Mouse (Mus musculus) brain, embryonic 14.5 days (tissue): Measurements from ENCODE around the gene Mgat4d. TPM values are rescaled to one million over a fixed set of nuclear protein-coding genes. Genes with fewer than 3 reads are reported as not detected.

ENCODE experiments used
- DNase-seq: peaks from one replicate; pipeline ENCODE4 v3.0.0-alpha.2; 2011; ENCODE audit warnings: low read depth
- CTCF ChIP-seq: fragments of 200-500 bp; IDR thresholded peaks from 2 replicates; pipeline ENCODE4 v1.5.1; 2012; ENCODE audit warnings: inconsistent platforms, mild to moderate bottlenecking, moderate library complexity, borderline replicate concordance; ENCODE audit not compliant: insufficient read depth, insufficient read length; ENCODE audit errors: extremely low read depth
- POLR2A ChIP-seq: fragments of 200-500 bp; IDR thresholded peaks from 2 replicates; pipeline ENCODE4 v1.6.1; 2012; ENCODE audit warnings: mild to moderate bottlenecking, inconsistent platforms, borderline replicate concordance; ENCODE audit not compliant: poor library complexity, insufficient read depth, insufficient read length, severe bottlenecking; ENCODE audit errors: extremely low read depth
- polyA plus RNA-seq: library from polyadenylated mRNA; depleted of rRNA; stranded (reverse); fragments of >200 nt; gene quantifications from 2 replicates; pipeline ENCODE4 v1.2.3, GENCODE M21; 2012

Gene Mgat4d
- polyA plus RNA-seq, 1 experiment = not detected

GRCm38 (mm10) chr8:83332864-83333263 is 15.4 kb upstream of the Mgat4d start:
- TF ChIP-seq POLR2A = no peak
- TF ChIP-seq CTCF = no peak
- DNase-seq = peak; percentile 17

GRCm38 (mm10) chr8:83342076-83342475 is 6.2 kb upstream of the Mgat4d start:
- no peak for DNase-seq
- TF ChIP-seq CTCF (no peak), POLR2A (no peak)

- DNase-seq = peak; percentile 59
- TF ChIP-seq POLR2A (no peak), CTCF (peak; percentile 33; the same call in 1 of the 2 replicates)
Measured at GRCm38 (mm10) chr8:83342693-83343092, 5.6 kb upstream of the Mgat4d start.

GRCm38 (mm10) chr8:83351315-83351714 is 3.0 kb downstream of the Mgat4d start:
- DNase-seq = no peak
- TF ChIP-seq POLR2A (no peak), CTCF (no peak)

GRCm38 (mm10) chr8:83363156-83363769 is 15.0 kb downstream of the Mgat4d start:
- TF ChIP-seq POLR2A = no peak
- TF ChIP-seq CTCF = no peak
- no peak for DNase-seq

- TF ChIP-seq POLR2A = no peak
- no peak for TF ChIP-seq CTCF
- no peak for DNase-seq
Measured at GRCm38 (mm10) chr8:83377231-83377630, 29.0 kb downstream of the Mgat4d start.

- DNase-seq = no peak
Measured at GRCm38 (mm10) chr8:83380141-83380540, 31.9 kb downstream of the Mgat4d start.

GRCm38 (mm10) chr8:83381016-83381415 is 32.7 kb downstream of the Mgat4d start:
- no peak for DNase-seq
- no peak for TF ChIP-seq CTCF
- no peak for TF ChIP-seq POLR2A

More at GRCm38 (mm10) chr8:83380141-83380540, 31.9 kb downstream of the Mgat4d start:
- TF ChIP-seq POLR2A (no peak), CTCF (no peak)

GRCm38 (mm10) chr8:83382850-83383249 is 34.6 kb downstream of the Mgat4d start:
- TF ChIP-seq CTCF (no peak), POLR2A (no peak)
- no peak for DNase-seq

GRCm38 (mm10) chr8:83389316-83390005 is 41.2 kb downstream of the Mgat4d start, which contains the start of gene Clgn:
Gene Clgn (plus strand): TSS chr8:83389867.
- peak; percentile 90 for DNase-seq
- peak; percentile 54; the same call in 1 of the 2 replicates for TF ChIP-seq POLR2A
- no peak for TF ChIP-seq CTCF

GRCm38 (mm10) chr8:83390006-83390701 is 41.9 kb downstream of the Mgat4d start:
- no peak for DNase-seq

GRCm38 (mm10) chr8:83392521-83392920 is 44.2 kb downstream of the Mgat4d start:
- TF ChIP-seq POLR2A (no peak), CTCF (no peak)
- no peak for DNase-seq

More at GRCm38 (mm10) chr8:83390006-83390701, 41.9 kb downstream of the Mgat4d start:
- no peak for TF ChIP-seq CTCF
- TF ChIP-seq POLR2A = no peak

- no peak for DNase-seq
- TF ChIP-seq CTCF = no peak
- no peak for TF ChIP-seq POLR2A
Measured at GRCm38 (mm10) chr8:83394325-83394724, 46.1 kb downstream of the Mgat4d start.

- no peak for DNase-seq
- TF ChIP-seq POLR2A (no peak), CTCF (no peak)
Measured at GRCm38 (mm10) chr8:83396680-83397079, 48.4 kb downstream of the Mgat4d start.

GRCm38 (mm10) chr8:83397726-83398125 is 49.5 kb downstream of the Mgat4d start:
- TF ChIP-seq CTCF = no peak
- no peak for TF ChIP-seq POLR2A
- DNase-seq = no peak
